Mouse (Mus musculus): ENCODE data around the gene Plekha5.
"Not testable (repeated sequence)": the region's sequence is repeated elsewhere in the genome, so short reads cannot be mapped to it uniquely, and the experiment has no call there.

Gene Plekha5

GRCm38 (mm10) chr6:140533606-140534005, 109.8 kb downstream of the Plekha5 start:
- no peak for DNase-seq

GRCm38 (mm10) chr6:140535504-140535903, 111.7 kb downstream of the Plekha5 start:
- DNase-seq = no peak

GRCm38 (mm10) chr6:140541919-140542318, 118.1 kb downstream of the Plekha5 start:
- no peak for DNase-seq

GRCm38 (mm10) chr6:140543005-140543794, 119.3 kb downstream of the Plekha5 start:
- DNase-seq = no peak

- DNase-seq = no peak
Measured at GRCm38 (mm10) chr6:140546095-140546494, 122.2 kb downstream of the Plekha5 start.

GRCm38 (mm10) chr6:140546648-140547201, 122.9 kb downstream of the Plekha5 start:
- no peak for DNase-seq

- DNase-seq = no peak
Measured at GRCm38 (mm10) chr6:140547203-140547944, 123.5 kb downstream of the Plekha5 start.

GRCm38 (mm10) chr6:140548082-140548769, 124.4 kb downstream of the Plekha5 start:
- no peak for DNase-seq

- no peak for DNase-seq
Measured at GRCm38 (mm10) chr6:140550741-140551140, 126.9 kb downstream of the Plekha5 start.

- peak; percentile 28 for DNase-seq
Measured at GRCm38 (mm10) chr6:140554261-140554660, 130.4 kb downstream of the Plekha5 start.

GRCm38 (mm10) chr6:140559411-140559810, 135.6 kb downstream of the Plekha5 start:
- DNase-seq = peak; percentile 38

- DNase-seq = no peak
Measured at GRCm38 (mm10) chr6:140561151-140561916, 137.5 kb downstream of the Plekha5 start.

- DNase-seq = no peak
Measured at GRCm38 (mm10) chr6:140561917-140562590, 138.2 kb downstream of the Plekha5 start.

GRCm38 (mm10) chr6:140567199-140567598, 143.3 kb downstream of the Plekha5 start:
- no peak for DNase-seq

- DNase-seq = no peak
Measured at GRCm38 (mm10) chr6:140567897-140568296, 144.0 kb downstream of the Plekha5 start.

- peak; percentile 47 for DNase-seq
Measured at GRCm38 (mm10) chr6:140570152-140570551, 146.3 kb downstream of the Plekha5 start.

- no peak for DNase-seq
Measured at GRCm38 (mm10) chr6:140574943-140575342, 151.1 kb downstream of the Plekha5 start.

GRCm38 (mm10) chr6:140576133-140576532, 152.3 kb downstream of the Plekha5 start:
- no peak for DNase-seq

GRCm38 (mm10) chr6:140576961-140577821, 153.3 kb downstream of the Plekha5 start:
- peak; percentile 31 for DNase-seq

GRCm38 (mm10) chr6:140577822-140578170, 153.9 kb downstream of the Plekha5 start:
- DNase-seq = no peak

- not testable (repeated sequence) for DNase-seq
Measured at GRCm38 (mm10) chr6:140578985-140579384, 155.1 kb downstream of the Plekha5 start.
